Mouse (Mus musculus): Measurements from ENCODE around the gene Dusp7.

GRCm38 (mm10) chr9:106417841-106418625 lies 49.6 kb downstream of the Dusp7 start:
- TF ChIP-seq CTCF (IDR thresholded peaks at IDR 0.05; ENCODE audit: low read depth, low read length) (no peak), GATA1 (IDR thresholded peaks at IDR 0.05; ENCODE audit: borderline replicate concordance, low read length) (no peak), GATA2 (IDR thresholded peaks at IDR 0.05; ENCODE audit: borderline replicate concordance, low read depth, low read length) (no peak), POLR2AphosphoS5 (IDR thresholded peaks at IDR 0.05; ENCODE audit: insufficient replicate concordance, low read depth, low read length) (no peak), TAL1 (conservative IDR thresholded peaks at IDR 0.05; ENCODE audit: low read depth, low read length) (no peak)

Data from G1E (cell line).